Mouse (Mus musculus) intestine, embryonic 14.5 days (tissue): ENCODE results near the gene Hist1h4i. TPM values are rescaled to one million over a fixed set of nuclear protein-coding genes. Genes with fewer than 3 reads are reported as not detected.

Experiments used
- ATAC-seq: fragments of 200-750 bp; cut with Nextera tagmentation; replicated peaks from 2 replicates; pipeline ENCODE4 v1.8.0; 2017; ENCODE audit warnings: low read depth, moderate number of reproducible peaks, moderate TSS enrichment, moderate library complexity; ENCODE audit not compliant: low FRiP score, low TSS enrichment
- DNase-seq: peaks from one replicate; pipeline ENCODE4 v3.0.0-alpha.2; 2018; ENCODE audit warnings: low spot score
- H3K27ac ChIP-seq: fragments of 300-500 bp; sonication (generic); 2 replicates; pipeline ENCODE4 v1.5.1; 2014; ENCODE audit warnings: low read depth, mild to moderate bottlenecking, control low read depth
- H3K27me3 ChIP-seq: fragments of 300-500 bp; sonication (generic); replicated peaks from 2 replicates; pipeline ENCODE4 v1.6.1; 2014; ENCODE audit warnings: low read length, control low read depth; ENCODE audit not compliant: control insufficient read depth, insufficient read depth
- H3K36me3 ChIP-seq: fragments of 300-500 bp; sonication (generic); 2 replicates; pipeline ENCODE4 v1.6.1; 2014; ENCODE audit warnings: low read length, control low read depth; ENCODE audit not compliant: control insufficient read depth, insufficient read depth
- H3K4me1 ChIP-seq: fragments of 300-500 bp; sonication (generic); replicated peaks from 2 replicates; pipeline ENCODE4 v1.6.1; 2014; ENCODE audit warnings: low read length, control low read depth, mixed read lengths; ENCODE audit not compliant: control insufficient read depth, insufficient read depth
- H3K4me2 ChIP-seq: fragments of 300-500 bp; sonication (generic); 2 replicates; pipeline ENCODE4 v1.6.1; 2014; ENCODE audit warnings: low read length
- H3K4me3 ChIP-seq: fragments of 300-500 bp; sonication (generic); 2 replicates; pipeline ENCODE4 v1.5.1; 2014; ENCODE audit warnings: low read depth, low read length, control low read depth, mixed read lengths
- H3K9ac ChIP-seq: fragments of 300-500 bp; sonication (generic); 2 replicates; pipeline ENCODE4 v1.6.1; 2014; ENCODE audit warnings: mild to moderate bottlenecking, low read length
- H3K9me3 ChIP-seq: fragments of 300-500 bp; sonication (generic); 2 replicates; pipeline ENCODE4 v1.6.1; 2016; ENCODE audit warnings: low read length, control low read depth; ENCODE audit not compliant: control insufficient read depth
- WGBS: fragments of 180-500 bp; shearing (Covaris S2); extraction: QIAGEN DNeasy Blood & Tissue Kit; methylation state at CpG from one replicate; pipeline ENCODE4 v1.1.7; 2014; 5-methylcytosine and 5-hydroxymethylcytosine counted together
- polyA plus RNA-seq: library from polyadenylated mRNA; unstranded; fragments of >200 nt; fragmentation: Nextera tagmentation; extraction: Ambion mirVana; gene quantifications from 2 replicates; pipeline ENCODE4 v1.2.1, GENCODE M21; 2014

Hist1h4i gene
- polyA plus RNA-seq, 1 experiment from 2014 or later, result 18.9 TPM

DNA sequence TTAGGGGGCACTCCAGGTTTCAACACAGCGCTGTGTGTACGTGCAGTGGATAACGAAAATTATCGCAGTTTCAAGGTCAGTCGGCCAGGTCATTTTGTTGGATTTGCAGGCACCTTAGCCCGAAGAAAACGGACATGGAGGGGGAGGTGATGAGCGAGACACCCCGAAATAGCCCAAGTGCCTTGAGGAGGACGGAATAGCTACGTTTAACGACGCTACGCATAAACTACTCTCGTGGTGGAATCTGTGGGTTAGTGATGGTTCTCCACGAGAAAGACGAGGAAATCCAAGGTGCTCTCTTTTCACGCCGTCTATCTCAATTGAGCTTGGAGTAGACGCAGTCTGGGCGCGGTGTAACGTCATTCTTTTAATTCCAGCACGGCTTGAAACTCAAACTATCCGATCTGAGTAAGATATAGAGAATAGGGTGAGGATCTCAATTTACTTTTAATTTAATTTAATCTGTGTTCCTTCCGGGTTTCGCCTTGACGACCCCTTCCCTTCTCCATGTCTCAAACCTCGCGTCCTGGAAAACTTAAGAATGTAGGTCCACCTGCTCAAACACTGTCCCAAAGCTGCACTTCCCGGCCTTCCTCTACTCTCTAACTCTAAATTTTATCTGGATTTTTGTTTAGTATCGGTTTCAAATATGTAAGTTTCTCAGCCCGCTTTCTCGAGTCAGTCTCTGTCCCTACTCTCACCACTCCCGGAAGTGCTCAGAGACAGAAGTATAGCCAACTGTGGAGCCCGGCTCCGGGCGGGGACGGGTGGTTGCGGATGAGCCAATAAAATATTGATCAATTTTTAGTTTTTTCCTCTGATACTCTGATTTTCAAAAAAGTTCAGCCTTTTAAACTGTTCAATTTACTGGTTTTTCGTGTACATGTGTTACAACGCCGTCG lies 21.0 kb downstream of the Hist1h4i start:
- no peak; the same call in none of the 2 replicates for ATAC-seq

DNA sequence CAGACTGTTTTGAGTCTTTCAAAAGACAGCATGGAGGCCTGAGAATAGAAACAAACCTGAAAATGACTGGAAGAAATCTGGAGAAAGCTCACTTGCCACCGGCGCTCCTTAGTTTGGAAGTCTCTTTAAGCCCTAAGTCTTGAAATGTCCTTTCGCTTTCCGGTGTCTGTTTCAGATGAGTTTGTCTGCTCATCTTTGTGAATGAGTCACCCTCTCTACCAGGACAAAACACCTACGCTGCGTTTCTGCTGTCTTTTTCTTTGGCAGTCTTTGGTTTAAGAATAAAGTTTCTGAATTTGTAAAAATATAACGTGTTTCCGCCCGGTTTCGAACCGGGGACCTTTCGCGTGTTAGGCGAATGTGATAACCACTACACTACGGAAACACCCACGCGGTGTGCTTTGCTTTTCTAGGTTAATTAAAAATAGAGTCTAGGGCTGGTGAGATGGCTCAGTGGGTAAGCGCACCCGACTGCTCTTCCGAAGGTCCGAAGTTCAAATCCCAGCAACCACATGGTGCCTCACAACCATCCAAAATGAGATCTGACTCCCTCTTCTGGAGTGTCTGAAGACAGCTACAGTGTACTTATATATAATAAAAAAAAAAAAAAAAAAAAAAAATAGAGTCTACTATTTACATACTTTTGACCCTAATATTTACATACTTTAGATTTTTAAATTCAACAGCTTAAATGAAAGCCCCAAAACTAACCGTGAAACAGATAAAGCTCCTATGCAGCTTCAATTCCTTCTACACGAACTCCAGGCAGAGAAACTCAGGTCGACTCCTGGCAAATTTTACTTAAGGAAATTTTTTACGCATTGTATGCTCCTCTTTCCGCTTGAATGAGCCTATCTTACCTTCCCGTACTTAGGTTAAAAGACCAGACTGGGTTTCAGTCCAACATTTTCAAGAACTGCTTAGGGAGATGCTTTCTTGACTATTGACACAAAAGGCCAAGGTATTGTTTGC lies 25.4 kb downstream of the Hist1h4i start:
- DNase-seq (peak; percentile 91), ATAC-seq (peak; percentile 76)
- no peak overlapping the region for H3K4me3 ChIP-seq
- 0 out of 2 replicates have a peak, but pooled peaks cover 11% of the 10 kb centered on the region for H3K4me1 ChIP-seq
- H3K9ac ChIP-seq, result no peak overlapping the region
- WGBS, result 18% methylated on average over 27 of the region's 27 CpGs
- H3K36me3 ChIP-seq, result no peaks in the 10 kb centered on the region
- H3K4me2 ChIP-seq, result 0 out of 2 replicates have a peak overlapping the region, but pooled peaks have one; percentile 22
- H3K27ac ChIP-seq, result no peak overlapping the region
- H3K27me3 ChIP-seq, result peaks cover 53% of the 10 kb centered on the region
- H3K9me3 ChIP-seq, result no peaks in the 10 kb centered on the region

More for the DNA sequence above, 21.0 kb downstream of the Hist1h4i start:
- peak overlapping the region; percentile 86 for H3K4me2 ChIP-seq
- no peak overlapping the region for H3K27ac ChIP-seq
- H3K36me3 ChIP-seq, result no peaks in the 10 kb centered on the region
- H3K9me3 ChIP-seq, result no peaks in the 10 kb centered on the region
- peak overlapping the region; percentile 53 for H3K9ac ChIP-seq
- H3K4me1 ChIP-seq, result 0 out of 2 replicates have a peak, but pooled peaks cover 3% of the 10 kb centered on the region
- peaks cover 15% of the 10 kb centered on the region for H3K27me3 ChIP-seq
- WGBS, result under 1% methylated on average over 44 of the region's 44 CpGs
- peak; percentile 72 for DNase-seq
- H3K4me3 ChIP-seq, result peak overlapping the region; percentile 63

DNA sequence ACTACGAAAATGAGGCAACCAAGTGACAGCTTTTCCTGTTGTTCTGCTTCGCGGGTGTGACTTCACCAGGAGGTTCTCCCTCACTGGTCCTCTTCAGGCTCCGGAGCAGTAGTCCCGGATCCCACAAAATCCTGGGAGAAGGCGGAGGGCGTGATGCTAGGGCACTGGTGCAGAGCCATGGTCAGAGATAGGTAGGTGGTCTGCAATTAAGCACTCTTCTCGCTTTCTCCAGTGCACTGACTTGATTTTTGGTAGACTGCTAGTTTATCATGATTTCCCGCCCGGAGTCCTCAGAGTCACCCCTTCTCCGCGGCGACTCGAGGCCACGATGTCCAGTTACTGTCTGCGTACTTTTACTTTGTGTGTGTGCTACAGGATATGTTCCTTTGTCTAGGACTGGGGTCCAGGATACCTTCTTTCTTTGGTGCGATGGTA lies 26.7 kb downstream of the Hist1h4i start:
- no peak overlapping the region for H3K27ac ChIP-seq
- no peak overlapping the region for H3K4me3 ChIP-seq
- peak overlapping the region; percentile 35 for H3K4me2 ChIP-seq
- ATAC-seq (no peak), DNase-seq (peak; percentile 76)
- peaks cover 66% of the 10 kb centered on the region for H3K27me3 ChIP-seq
- H3K36me3 ChIP-seq, result no peaks in the 10 kb centered on the region
- no peaks in the 10 kb centered on the region for H3K9me3 ChIP-seq
- no peak overlapping the region for H3K9ac ChIP-seq
- 15% methylated on average over 17 of the region's 17 CpGs for WGBS
- H3K4me1 ChIP-seq, result 0 out of 2 replicates have a peak, but pooled peaks cover 8% of the 10 kb centered on the region

GRCm38 (mm10) chr13:22013716-22014115 lies 27.4 kb downstream of the Hist1h4i start:
- DNase-seq, result peak; percentile 58

GRCm38 (mm10) chr13:22009642-22010041 lies 31.5 kb downstream of the Hist1h4i start, which contains the start of gene Prss16:
TSS of gene Prss16 (minus strand) at chr13:22009742.
- H3K27me3 ChIP-seq, result peaks cover 94% of the 10 kb centered on the region
- H3K36me3 ChIP-seq, result no peaks in the 10 kb centered on the region
- H3K4me1 ChIP-seq, result peaks cover 14% of the 10 kb centered on the region; the same call in 1 of the 2 replicates
- H3K4me2 ChIP-seq, result no peak within 1 kb of the TSS
- DNase-seq (no peak), ATAC-seq (no peak)
- H3K9me3 ChIP-seq, result no peaks in the 10 kb centered on the region
- H3K4me3 ChIP-seq, result no peak within 1 kb of the TSS
- WGBS, result 43% methylated on average over 7 of the region's 7 CpGs
- H3K9ac ChIP-seq, result no peak within 1 kb of the TSS
- H3K27ac ChIP-seq, result no peak within 1 kb of the TSS

More at GRCm38 (mm10) chr13:22013716-22014115, 27.4 kb downstream of the Hist1h4i start:
- WGBS, result 18% methylated on average over 13 of the region's 13 CpGs
- 0 out of 2 replicates have a peak, but pooled peaks cover 8% of the 10 kb centered on the region for H3K4me1 ChIP-seq
- H3K9ac ChIP-seq, result no peak overlapping the region
- H3K4me2 ChIP-seq, result no peak overlapping the region
- H3K27me3 ChIP-seq, result peaks cover 70% of the 10 kb centered on the region
- H3K27ac ChIP-seq, result no peak overlapping the region
- ATAC-seq, result no peak
- H3K4me3 ChIP-seq, result no peak overlapping the region
- no peaks in the 10 kb centered on the region for H3K9me3 ChIP-seq
- H3K36me3 ChIP-seq, result no peaks in the 10 kb centered on the region

GRCm38 (mm10) chr13:22008707-22009106 lies 32.5 kb downstream of the Hist1h4i start:
- no peak overlapping the region for H3K4me2 ChIP-seq
- peaks cover 94% of the 10 kb centered on the region for H3K27me3 ChIP-seq
- DNase-seq (no peak), ATAC-seq (no peak)
- no peaks in the 10 kb centered on the region for H3K9me3 ChIP-seq
- WGBS, result 76% methylated on average over 3 of the region's 3 CpGs
- no peak overlapping the region for H3K9ac ChIP-seq
- no peak overlapping the region for H3K27ac ChIP-seq
- no peak overlapping the region for H3K4me3 ChIP-seq
- peaks cover 7% of the 10 kb centered on the region; the same call in 1 of the 2 replicates for H3K4me1 ChIP-seq
- no peaks in the 10 kb centered on the region for H3K36me3 ChIP-seq

DNA sequence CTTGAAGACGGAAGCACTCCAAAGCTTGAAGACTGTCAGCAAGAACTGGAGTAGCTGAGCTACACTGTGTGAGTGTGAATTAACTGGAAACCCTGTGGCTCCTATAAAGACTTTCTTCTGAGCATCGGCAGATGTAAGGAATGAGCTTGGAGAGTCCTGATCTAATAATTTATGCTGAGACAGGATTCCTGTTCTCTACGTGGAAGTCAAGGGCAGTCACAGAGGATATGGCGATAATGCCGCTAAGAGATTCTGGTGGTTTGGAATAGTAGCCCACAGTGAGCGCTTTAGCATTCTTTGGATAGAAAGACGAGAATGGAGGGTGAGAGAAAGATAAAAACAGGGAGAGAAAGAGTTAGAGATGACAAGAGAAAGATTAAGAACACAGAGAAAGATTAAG lies 33.3 kb downstream of the Hist1h4i start:
- Histone ChIP-seq H3K9ac (no peak overlapping the region), H3K27ac (no peak overlapping the region), H3K36me3 (no peaks in the 10 kb centered on the region), H3K4me2 (no peak overlapping the region), H3K4me1 (peaks cover 7% of the 10 kb centered on the region; the same call in 1 of the 2 replicates), H3K9me3 (no peaks in the 10 kb centered on the region), H3K4me3 (peak overlapping the region; percentile 8; the same call in 1 of the 2 replicates), H3K27me3 (peaks cover 96% of the 10 kb centered on the region)
- DNase-seq (no peak), ATAC-seq (no peak)
- WGBS, result 50% methylated on average over 7 of the region's 7 CpGs

DNA sequence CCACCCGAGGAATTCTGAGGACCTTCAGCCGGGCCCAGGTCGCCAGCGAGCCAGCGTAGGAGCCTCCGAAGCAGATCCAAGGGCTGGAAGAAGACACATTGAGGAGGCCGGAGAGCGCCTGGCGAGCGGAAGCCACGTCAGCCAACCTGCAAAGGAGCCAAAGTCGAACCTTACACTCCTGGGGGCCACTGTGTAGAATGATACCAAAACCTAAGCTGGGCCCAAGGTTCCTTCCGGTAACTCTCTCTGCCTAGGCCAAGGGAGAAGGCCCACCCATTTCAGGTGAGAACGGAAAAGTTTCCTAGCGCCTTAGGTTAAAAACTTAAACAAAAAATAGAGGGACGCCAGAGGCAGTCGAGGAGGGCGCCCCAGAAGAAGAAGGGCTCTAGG lies 34.0 kb downstream of the Hist1h4i start:
- ATAC-seq, result no peak
- Histone ChIP-seq H3K27ac (no peak overlapping the region), H3K9ac (0 out of 2 replicates have a peak overlapping the region, but pooled peaks have one; percentile 3), H3K4me3 (peak overlapping the region; percentile 55), H3K4me1 (peaks cover 7% of the 10 kb centered on the region; the same call in 1 of the 2 replicates), H3K4me2 (peak overlapping the region; percentile 91), H3K9me3 (no peaks in the 10 kb centered on the region), H3K27me3 (peaks cover 96% of the 10 kb centered on the region), H3K36me3 (no peaks in the 10 kb centered on the region)
- 3% methylated on average over 18 of the region's 18 CpGs for WGBS
- DNase-seq, result no peak
